Mouse (Mus musculus) heart, postnatal 10 days (tissue): ENCODE data around the gene Lce1d. TPM values are rescaled to one million over a fixed set of nuclear protein-coding genes. Genes with fewer than 3 reads are reported as not detected.
"Not testable (repeated sequence)": the region's sequence is repeated elsewhere in the genome, so short reads cannot be mapped to it uniquely, and the experiment has no call there.

Experiments
- DNase-seq, 2 experiments: peaks; one replicate each; pipeline ENCODE4 v3.0.0; 2021
- intact Hi-C: fragments of 180-260 bp; cut with DNase I; formaldehyde crosslinking; loops from one replicate; pipeline ENCODE4 v1.15.1; 2025
- total RNA-seq, 2 experiments: library from RNA; stranded (reverse); gene quantifications; 2 replicates each; pipeline ENCODE4 v1.2.3; 2021

The Lce1d gene
- total RNA-seq, result not detected

GRCm38 (mm10) chr3:92687110-92687509 lies at the start of gene Lce1d:
TSS of gene Lce1d (minus strand) at chr3:92687210.
- no peak for DNase-seq
- intact Hi-C loops, result no loop called here

- intact Hi-C loops, result no loop called here
- no peak for DNase-seq
Measured at GRCm38 (mm10) chr3:92722631-92723030, 35.6 kb upstream of the Lce1d start.

GRCm38 (mm10) chr3:92720250-92720649 lies 33.2 kb upstream of the Lce1d start, which contains the start of gene Lce1f:
TSS of gene Lce1f (minus strand) at chr3:92720350.
- intact Hi-C loops, result no loop called here
- DNase-seq, result no peak

GRCm38 (mm10) chr3:92715122-92715521 lies 28.1 kb upstream of the Lce1d start:
- no peak for DNase-seq
- intact Hi-C loops, result no loop called here

- intact Hi-C loops, result no loop called here
- DNase-seq, result no peak
Measured at GRCm38 (mm10) chr3:92708974-92709373, 22.0 kb upstream of the Lce1d start, which contains the start of gene Lce1e. TSS of gene Lce1e (minus strand) at chr3:92709074.

GRCm38 (mm10) chr3:92694613-92695012 lies 7.6 kb upstream of the Lce1d start:
- intact Hi-C loops, result no loop called here
- DNase-seq, result no peak

- intact Hi-C loops, result no loop called here
Measured at GRCm38 (mm10) chr3:92691688-92692087, 4.7 kb upstream of the Lce1d start.

GRCm38 (mm10) chr3:92689154-92689553 lies 2.1 kb upstream of the Lce1d start:
- DNase-seq, result peak; percentile 7 to 13
- intact Hi-C loops, result not testable (repeated sequence)

More at GRCm38 (mm10) chr3:92691688-92692087, 4.7 kb upstream of the Lce1d start:
- no peak for DNase-seq

- no peak for DNase-seq
- intact Hi-C loops, result no loop called here
Measured at GRCm38 (mm10) chr3:92678947-92679346, 8.1 kb downstream of the Lce1d start, which contains the start of gene Lce1c. TSS of gene Lce1c (plus strand) at chr3:92679247.

- no peak for DNase-seq
- intact Hi-C loops, result no loop called here
Measured at GRCm38 (mm10) chr3:92670215-92670614, 16.8 kb downstream of the Lce1d start, which contains the start of gene Lce1a2. TSS of gene Lce1a2 (minus strand) at chr3:92670315.

- DNase-seq, result no peak
- intact Hi-C loops, result no loop called here
Measured at GRCm38 (mm10) chr3:92656826-92657225, 30.2 kb downstream of the Lce1d start, which contains the start of gene Lce1b. TSS of gene Lce1b (minus strand) at chr3:92656926.

- intact Hi-C loops, result no loop called here
- DNase-seq, result no peak
Measured at GRCm38 (mm10) chr3:92648207-92648606, 38.8 kb downstream of the Lce1d start, which contains the start of gene Lce1a1. TSS of gene Lce1a1 (minus strand) at chr3:92648307.

- intact Hi-C loops, result no loop called here
- no peak for DNase-seq
Measured at GRCm38 (mm10) chr3:92639854-92640253, 47.2 kb downstream of the Lce1d start.

GRCm38 (mm10) chr3:92638653-92638991 lies 48.4 kb downstream of the Lce1d start:
- intact Hi-C loops, result no loop called here

GRCm38 (mm10) chr3:92637745-92638652 lies 49.0 kb downstream of the Lce1d start:
- intact Hi-C loops, result no loop called here
- DNase-seq, result no peak

More at GRCm38 (mm10) chr3:92638653-92638991, 48.4 kb downstream of the Lce1d start:
- no peak for DNase-seq

Other genes with a start within 250 kb of the Lce1d start
- not detected for gene Sprr1b, start 248.4 kb downstream of the Lce1d start, total RNA-seq
- not detected for gene Sprr3, start 228.5 kb downstream of the Lce1d start, total RNA-seq
- gene Sprr1a, start 201.3 kb downstream of the Lce1d start, total RNA-seq, result not detected
- not detected for gene Sprr4, start 186.7 kb downstream of the Lce1d start, total RNA-seq
- not detected for gene 2310046K23Rik, start 152.7 kb downstream of the Lce1d start, total RNA-seq
- gene Ivl, start 113.5 kb downstream of the Lce1d start, total RNA-seq, result not detected
- gene Smcp, start 98.2 kb downstream of the Lce1d start, total RNA-seq, result not detected
- gene 2210017I01Rik, start 79.7 kb downstream of the Lce1d start, total RNA-seq, result not detected
- not detected for gene Lce6a, start 65.5 kb downstream of the Lce1d start, total RNA-seq
- gene Lce1a1, start 38.9 kb downstream of the Lce1d start, total RNA-seq, result not detected
- gene Lce1b, start 30.3 kb downstream of the Lce1d start, total RNA-seq, result not detected
- gene Lce1a2, start 16.9 kb downstream of the Lce1d start, total RNA-seq, result not detected
- gene Lce1c, start 8.0 kb downstream of the Lce1d start, total RNA-seq, result not detected
- not detected for gene Lce1e, start 21.9 kb upstream of the Lce1d start, total RNA-seq
- not detected for gene Lce1f, start 33.1 kb upstream of the Lce1d start, total RNA-seq
- gene Gm38119, start 51.9 kb upstream of the Lce1d start, total RNA-seq, result not detected
- not detected for gene Lce1g, start 65.1 kb upstream of the Lce1d start, total RNA-seq
- not detected for gene Lce1h, start 77.9 kb upstream of the Lce1d start, total RNA-seq
- not detected for gene Lce1i, start 91.7 kb upstream of the Lce1d start, total RNA-seq
- gene Lce1j, start 103.3 kb upstream of the Lce1d start, total RNA-seq, result not detected
- not detected for gene Lce1k, start 120.7 kb upstream of the Lce1d start, total RNA-seq
- not detected for gene Kprp, start 140.0 kb upstream of the Lce1d start, total RNA-seq
- gene Lce1l, start 164.1 kb upstream of the Lce1d start, total RNA-seq, result not detected
- not detected for gene 2310050C09Rik, start 183.0 kb upstream of the Lce1d start, total RNA-seq
- not detected for gene Lce3a, start 239.0 kb upstream of the Lce1d start, total RNA-seq
- gene Lce3b, start 245.8 kb upstream of the Lce1d start, total RNA-seq, result not detected